Comparison of ENCODE assay signal across 8 mouse cellular contexts in genomic region chr11:116494474-116495174, GRCm38 (mm10). TPM values are rescaled to one million over a fixed set of nuclear protein-coding genes. Genes with fewer than 3 reads are reported as not detected.
DNase-seq lines count a peak whose midpoint lies in the region; ATAC-seq and TF ChIP-seq lines count a peak whose summit lies in the region.

No protein-coding gene starts in this region.

- peak; percentile 70 for DNase-seq in adrenal gland, postnatal 14 days
- DNase-seq in adrenal gland, adult 8-10 months = no peak
- peak; percentile 76 for DNase-seq in brain, embryonic 14.5 days (ENCODE audit: low read depth)
- peak; percentile 71 for DNase-seq in heart, postnatal 0 days (ENCODE audit: low spot score)
- peak; percentile 73 to 74 for DNase-seq in kidney, postnatal 36 days
- peak; percentile 55 for DNase-seq in midbrain, embryonic 14.5 days
- DNase-seq in testis, postnatal 10 days (ENCODE audit: low spot score) = peak; percentile 95
- no peak for DNase-seq in forebrain, postnatal 0 days

- peak; percentile 46; the same call in 1 of the 2 replicates for TF ChIP-seq EP300 in heart, postnatal 0 days (IDR thresholded peaks at IDR 0.05; ENCODE audit: low read depth)

- no peak overlapping the region for H3K4me2 ChIP-seq in heart, postnatal 0 days (ENCODE audit: low read depth, low read length)
- no peak overlapping the region for H3K4me2 ChIP-seq in midbrain, embryonic 14.5 days (ENCODE audit: low read length)
- H3K4me2 ChIP-seq in forebrain, postnatal 0 days (ENCODE audit: low read depth) = no peak overlapping the region

- TF ChIP-seq CTCF in brain, embryonic 14.5 days (IDR thresholded peaks at IDR 0.05; ENCODE audit: borderline replicate concordance, extremely low read depth, insufficient read depth, insufficient read length) = no peak
- no peak for TF ChIP-seq CTCF in heart, postnatal 0 days (IDR thresholded peaks at IDR 0.05; ENCODE audit: low read depth)
- no peak for TF ChIP-seq CTCF in forebrain, postnatal 0 days (IDR thresholded peaks at IDR 0.05; ENCODE audit: low read depth)

- 45% methylated on average over 13 of the region's 13 CpGs for WGBS in heart, postnatal 0 days
- WGBS in midbrain, embryonic 14.5 days = 47% methylated on average over 13 of the region's 13 CpGs
- 50% methylated on average over 13 of the region's 13 CpGs for WGBS in forebrain, postnatal 0 days

- peaks cover 3% of the 10 kb centered on the region; the same call in 1 of the 2 replicates for H3K4me1 ChIP-seq in heart, postnatal 0 days (ENCODE audit: control insufficient read depth, insufficient read depth)
- 0 out of 2 replicates have a peak, but pooled peaks cover 11% of the 10 kb centered on the region for H3K4me1 ChIP-seq in midbrain, embryonic 14.5 days (ENCODE audit: control insufficient read depth, insufficient read depth, low read length)
- H3K4me1 ChIP-seq in forebrain, postnatal 0 days (ENCODE audit: insufficient read depth) = no peaks in the 10 kb centered on the region

- no peaks in the 10 kb centered on the region for H3K27me3 ChIP-seq in heart, postnatal 0 days (ENCODE audit: control insufficient read depth, insufficient read depth, low read length)
- H3K27me3 ChIP-seq in midbrain, embryonic 14.5 days (ENCODE audit: control insufficient read depth, insufficient read depth, low read length) = no peaks in the 10 kb centered on the region
- no peaks in the 10 kb centered on the region for H3K27me3 ChIP-seq in forebrain, postnatal 0 days (ENCODE audit: insufficient read depth, low read length)

- no peak overlapping the region for H3K4me3 ChIP-seq in heart, postnatal 0 days (ENCODE audit: low read depth, low read length)
- no peak overlapping the region for H3K4me3 ChIP-seq in midbrain, embryonic 14.5 days (replicated peaks; ENCODE audit: low read depth, low read length)
- no peak overlapping the region for H3K4me3 ChIP-seq in forebrain, postnatal 0 days (ENCODE audit: low read depth, low read length)

- ATAC-seq in heart, postnatal 0 days (ENCODE audit: insufficient read depth, low read depth) = peak; percentile 42
- no peak for ATAC-seq in midbrain, embryonic 14.5 days (ENCODE audit: low FRiP score, low TSS enrichment)
- ATAC-seq in forebrain, postnatal 0 days = no peak

- H3K36me3 ChIP-seq in heart, postnatal 0 days (replicated peaks; ENCODE audit: control insufficient read depth, insufficient read depth, low read length) = no peaks in the 10 kb centered on the region
- no peaks in the 10 kb centered on the region for H3K36me3 ChIP-seq in midbrain, embryonic 14.5 days (ENCODE audit: control insufficient read depth, insufficient read depth, low read length)
- H3K36me3 ChIP-seq in forebrain, postnatal 0 days (ENCODE audit: insufficient read depth) = no peaks in the 10 kb centered on the region

- no peak for TF ChIP-seq POLR2A in brain, embryonic 14.5 days (IDR thresholded peaks at IDR 0.05; ENCODE audit: borderline replicate concordance, extremely low read depth, insufficient read depth, insufficient read length, poor library complexity, severe bottlenecking)

- peak overlapping the region; percentile 70 for H3K27ac ChIP-seq in heart, postnatal 0 days (ENCODE audit: low read depth)
- peak overlapping the region; percentile 45; the same call in 1 of the 2 replicates for H3K27ac ChIP-seq in midbrain, embryonic 14.5 days (replicated peaks; ENCODE audit: low read depth, low read length)
- H3K27ac ChIP-seq in forebrain, postnatal 0 days (ENCODE audit: low read depth, low read length) = no peak overlapping the region

- no peak overlapping the region for H3K9ac ChIP-seq in heart, postnatal 0 days (replicated peaks; ENCODE audit: low read depth, low read length)
- no peak overlapping the region for H3K9ac ChIP-seq in midbrain, embryonic 14.5 days (replicated peaks; ENCODE audit: low read length)
- no peak overlapping the region for H3K9ac ChIP-seq in forebrain, postnatal 0 days

- H3K9me3 ChIP-seq in heart, postnatal 0 days (replicated peaks; ENCODE audit: control insufficient read depth, low read length) = no peaks in the 10 kb centered on the region
- H3K9me3 ChIP-seq in midbrain, embryonic 14.5 days (ENCODE audit: control insufficient read depth, low read length) = no peaks in the 10 kb centered on the region
- no peaks in the 10 kb centered on the region for H3K9me3 ChIP-seq in forebrain, postnatal 0 days (ENCODE audit: low read length)

RNA-seq across cellular contexts. Expression of gene Prpsap1, which starts 0.6 kb away (rescaled TPM):
- total RNA-seq in adrenal gland, postnatal 14 days (2021) = 81.1 and 81.8 TPM in 2 replicates
- total RNA-seq in adrenal gland, adult 8-10 months (2022) = 100 to 1,000 TPM; 104 to 122 (median 111) TPM
- 120 and 132 TPM in 2 replicates for polyA plus RNA-seq in brain, embryonic 14.5 days (2012; rRNA removed)
- total RNA-seq in heart, postnatal 0 days (2014; rRNA removed; ENCODE audit: low replicate concordance) = 43.3 and 46.6 TPM in 2 replicates
- polyA plus RNA-seq in heart, postnatal 0 days (2015; fragmentation: Nextera tagmentation; extraction: Ambion mirVana) = 59.2 and 62.2 TPM in 2 replicates
- polyA plus RNA-seq in midbrain, embryonic 14.5 days (2014; fragmentation: Nextera tagmentation; extraction: Ambion mirVana) = 171 and 174 TPM in 2 replicates
- total RNA-seq in forebrain, postnatal 0 days (2014; rRNA removed) = 92.2 and 96.0 TPM in 2 replicates
- 143 and 158 TPM in 2 replicates for polyA plus RNA-seq in forebrain, postnatal 0 days (2015; fragmentation: Nextera tagmentation; extraction: Ambion mirVana)

RNA-seq across cellular contexts. Expression of gene Qrich2, which starts 28.6 kb away (rescaled TPM):
- not detected in 2 replicates for total RNA-seq in adrenal gland, postnatal 14 days (2021)
- under 1 TPM in 1 of 4 experiments, not detected in 3; 0.11 TPM for total RNA-seq in adrenal gland, adult 8-10 months (2022)
- polyA plus RNA-seq in brain, embryonic 14.5 days (2012; rRNA removed) = 0.14 and 0.15 TPM in 2 replicates
- 0.23 TPM in 1 of 2 replicates, not detected in the other for total RNA-seq in heart, postnatal 0 days (2014; rRNA removed; ENCODE audit: low replicate concordance)
- not detected in 2 replicates for polyA plus RNA-seq in heart, postnatal 0 days (2015; fragmentation: Nextera tagmentation; extraction: Ambion mirVana)
- 0.09 TPM in 1 of 2 replicates, not detected in the other for polyA plus RNA-seq in midbrain, embryonic 14.5 days (2014; fragmentation: Nextera tagmentation; extraction: Ambion mirVana)
- not detected in 2 replicates for total RNA-seq in forebrain, postnatal 0 days (2014; rRNA removed)
- not detected in 2 replicates for polyA plus RNA-seq in forebrain, postnatal 0 days (2015; fragmentation: Nextera tagmentation; extraction: Ambion mirVana)

RNA-seq across cellular contexts. Expression of gene Sphk1, which starts 36.1 kb away (rescaled TPM):
- total RNA-seq in adrenal gland, postnatal 14 days (2021) = 2.3 and 3.5 TPM in 2 replicates
- total RNA-seq in adrenal gland, adult 8-10 months (2022) = 1 to 10 TPM; 3.0 to 4.7 (median 3.5) TPM
- polyA plus RNA-seq in brain, embryonic 14.5 days (2012; rRNA removed) = 2.4 and 3.6 TPM in 2 replicates
- 1.9 and 3.1 TPM in 2 replicates for total RNA-seq in heart, postnatal 0 days (2014; rRNA removed; ENCODE audit: low replicate concordance)
- 2.0 TPM in 2 replicates for polyA plus RNA-seq in heart, postnatal 0 days (2015; fragmentation: Nextera tagmentation; extraction: Ambion mirVana)
- polyA plus RNA-seq in midbrain, embryonic 14.5 days (2014; fragmentation: Nextera tagmentation; extraction: Ambion mirVana) = 5.4 and 6.0 TPM in 2 replicates
- 12.7 and 13.8 TPM in 2 replicates for total RNA-seq in forebrain, postnatal 0 days (2014; rRNA removed)
- 8.7 and 10.2 TPM in 2 replicates for polyA plus RNA-seq in forebrain, postnatal 0 days (2015; fragmentation: Nextera tagmentation; extraction: Ambion mirVana)

Comparison
In these comparisons a context has a peak if more than half of its experiments do, and no peak if none do; other contexts are left out.
1. DNase-seq: peak in adrenal gland, postnatal 14 days (single experiment), brain, embryonic 14.5 days (single experiment), heart, postnatal 0 days (single experiment), kidney, postnatal 36 days (2 of 2), midbrain, embryonic 14.5 days (single experiment) and testis, postnatal 10 days (single experiment); none in adrenal gland, adult 8-10 months (single experiment) and forebrain, postnatal 0 days (single experiment).